Mouse (Mus musculus) neutrophil, adult 83 days (primary cell): ENCODE data around the gene Scd2. TPM values are rescaled to one million over a fixed set of nuclear protein-coding genes. Genes with fewer than 3 reads are reported as not detected.

Experiments used
- total RNA-seq, 2 experiments: library from RNA; stranded (reverse); gene quantifications; one replicate each; pipeline ENCODE4 v1.2.4; 2023

Gene Scd2
- total RNA-seq, result 10 to 100 TPM; 12.6 to 13.3 TPM

GRCm38 (mm10) chr19:44292941-44293768 is at the start of gene Scd2:
Gene Scd2 (plus strand): TSS chr19:44293674.

GRCm38 (mm10) chr19:44332833-44333623 is 39.6 kb downstream of the Scd2 start, which contains the start of gene Scd4:
Gene Scd4 (plus strand): TSS chr19:44333092.

Other genes with a start within 250 kb of the Scd2 start
- gene Erlin1, start 223.9 kb upstream of the Scd2 start, total RNA-seq, result 10 to 100 TPM; 31.6 to 34.9 TPM
- 10 to 100 TPM; 37.8 to 38.4 TPM for gene Chuk, start 186.2 kb upstream of the Scd2 start, total RNA-seq
- 10 to 100 TPM in 1 of 2 experiments, 1 to 10 TPM in 1; 9.9 to 14.3 TPM for gene Cwf19l1, start 157.8 kb upstream of the Scd2 start, total RNA-seq
- gene Bloc1s2, start 147.2 kb upstream of the Scd2 start, total RNA-seq, result 10 to 100 TPM; 46.0 to 47.8 TPM
- not detected for gene Pkd2l1, start 101.2 kb upstream of the Scd2 start, total RNA-seq
- gene Scd3, start 90.4 kb upstream of the Scd2 start, total RNA-seq, result not detected
- under 1 TPM in 1 of 2 experiments, not detected in 1; 0.15 TPM for gene Scd4, start 39.4 kb downstream of the Scd2 start, total RNA-seq
- 10 to 100 TPM in 1 of 2 experiments, 1 to 10 TPM in 1; 5.1 to 14.3 TPM for gene Scd1, start 114.2 kb downstream of the Scd2 start, total RNA-seq
- not detected for gene Wnt8b, start 199.8 kb downstream of the Scd2 start, total RNA-seq